ENCODE assay signal across 18 mouse cellular contexts in the genomic region with DNA sequence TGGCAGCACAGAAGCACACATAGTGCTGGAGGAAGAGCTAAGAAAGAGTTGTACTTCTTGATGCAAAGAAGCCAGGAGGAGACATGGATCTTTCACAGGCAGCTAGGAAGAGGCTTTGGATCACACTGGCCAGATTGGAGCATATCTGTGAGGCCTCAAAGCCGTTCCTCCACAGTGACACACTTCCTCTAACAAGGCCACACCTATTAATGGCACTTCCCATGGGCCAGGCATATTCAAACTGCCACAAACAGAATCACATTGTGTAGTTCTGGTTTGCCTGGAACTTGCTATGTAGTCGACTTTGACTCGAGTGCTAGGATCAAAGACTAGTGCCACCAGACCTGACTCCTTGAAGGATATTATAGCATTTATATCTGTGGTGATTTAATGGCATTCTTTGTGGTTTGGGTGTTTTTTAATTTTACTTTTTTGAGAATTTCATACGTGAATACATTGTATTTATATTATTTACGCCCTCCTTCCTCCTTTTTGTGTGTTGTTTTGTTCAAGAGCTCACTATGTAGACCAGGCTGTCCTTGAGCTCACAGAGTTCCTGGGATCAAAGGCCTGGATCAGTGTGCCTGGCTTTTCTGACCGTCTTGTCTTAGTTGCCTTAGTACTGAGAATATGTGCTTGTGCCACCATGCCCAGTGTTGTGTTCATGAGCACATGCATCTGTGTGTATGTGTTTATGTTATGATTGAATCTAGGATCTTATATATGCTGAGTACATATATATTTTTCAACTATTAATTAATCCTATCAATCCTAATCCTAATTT. TPM values are rescaled to one million over a fixed set of nuclear protein-coding genes. Genes with fewer than 3 reads are reported as not detected.
DNase-seq lines count a peak whose midpoint lies in the region; ATAC-seq and TF ChIP-seq lines count a peak whose summit lies in the region.
"Had no signal": no experiment of that assay in that cellular context is flagged by ENCODE, and none has a peak within 500 bp of the region (broad histone marks: within the 10 kb centered on the region; RNA-seq: fewer than 3 reads in every experiment).

No protein-coding gene starts in this region.

- no peak for TF ChIP-seq CTCF in CH12.LX (conservative IDR thresholded peaks at IDR 0.05 in 1 of 2, IDR thresholded peaks at IDR 0.05 in 1 of 2; ENCODE audit: low read depth in 2 of 2, low read length in 2 of 2)
- no peak for TF ChIP-seq CTCF in liver, postnatal 0 days (IDR thresholded peaks at IDR 0.05; ENCODE audit: low read depth)

- no peak for TF ChIP-seq EP300 in CH12.LX (IDR thresholded peaks at IDR 0.05; ENCODE audit: low read length)
- TF ChIP-seq EP300 in liver, postnatal 0 days (IDR thresholded peaks at IDR 0.05; ENCODE audit: low read depth): no peak

- ATAC-seq in hindbrain, embryonic 13.5 days (ENCODE audit: low FRiP score): no peak
- ATAC-seq in hindbrain, embryonic 12.5 days (ENCODE audit: low FRiP score): no peak
- ATAC-seq in intestine, embryonic 15.5 days: no peak
- no peak for ATAC-seq in liver, postnatal 0 days
- ATAC-seq: forebrain, embryonic 13.5 days; hindbrain, postnatal 0 days had no signal

- no peak overlapping the region for H3K4me2 ChIP-seq in hindbrain, embryonic 13.5 days
- no peak overlapping the region for H3K4me2 ChIP-seq in hindbrain, embryonic 12.5 days (replicated peaks)
- H3K4me2 ChIP-seq in CH12.LX (ENCODE audit: insufficient read depth, low read depth, poor library complexity, severe bottlenecking): 0 out of 2 replicates have a peak overlapping the region, but pooled peaks have one; percentile 8
- no peak overlapping the region for H3K4me2 ChIP-seq in intestine, embryonic 15.5 days (replicated peaks)
- no peak overlapping the region for H3K4me2 ChIP-seq in liver, postnatal 0 days (ENCODE audit: low read depth, low read length)
- H3K4me2 ChIP-seq: forebrain, embryonic 13.5 days; limb, embryonic 12.5 days; midbrain, embryonic 12.5 days had no signal

- 85% methylated on average over 6 of the region's 6 CpGs for WGBS in hindbrain, embryonic 13.5 days
- 88% methylated on average over 6 of the region's 6 CpGs for WGBS in hindbrain, embryonic 12.5 days
- 60% methylated on average over 6 of the region's 6 CpGs for WGBS in macrophage (ENCODE audit: missing documents)
- 74% methylated on average over 6 of the region's 6 CpGs for WGBS in intestine, embryonic 15.5 days
- 67% methylated on average over 6 of the region's 6 CpGs for WGBS in liver, postnatal 0 days (ENCODE audit: insufficient replicate concordance)

- dilution Hi-C loops in CH12.LX (cut with MboI; ENCODE audit: extremely low pct_ligation_motif_present, extremely low pct_unique_long_range_greater_than_20kb, low sequenced_read_pairs): no loop called here

- no peaks in the 10 kb centered on the region for H3K27me3 ChIP-seq in hindbrain, embryonic 13.5 days
- H3K27me3 ChIP-seq in hindbrain, embryonic 12.5 days: no peaks in the 10 kb centered on the region
- no peaks in the 10 kb centered on the region for H3K27me3 ChIP-seq in CH12.LX (replicated peaks)
- H3K27me3 ChIP-seq in intestine, embryonic 15.5 days (replicated peaks): no peaks in the 10 kb centered on the region
- H3K27me3 ChIP-seq in liver, postnatal 0 days (ENCODE audit: insufficient read depth, low read length): no peaks in the 10 kb centered on the region
- H3K27me3 ChIP-seq: forebrain, embryonic 13.5 days; limb, embryonic 12.5 days; midbrain, embryonic 12.5 days had no signal

- H3K4me3 ChIP-seq in hindbrain, embryonic 13.5 days: no peak overlapping the region
- no peak overlapping the region for H3K4me3 ChIP-seq in hindbrain, embryonic 12.5 days
- no peak overlapping the region for H3K4me3 ChIP-seq in CH12.LX (replicated peaks in 1 of 3; ENCODE audit: low read depth in 2 of 3, low read length in 2 of 3, poor library complexity in 1 of 3)
- H3K4me3 ChIP-seq in macrophage (ENCODE audit: inconsistent target): no peak overlapping the region
- no peak overlapping the region for H3K4me3 ChIP-seq in intestine, embryonic 15.5 days (replicated peaks)
- no peak overlapping the region for H3K4me3 ChIP-seq in liver, postnatal 0 days (ENCODE audit: low read depth, low read length)
- H3K4me3 ChIP-seq: forebrain, embryonic 13.5 days; limb, embryonic 12.5 days; midbrain, embryonic 12.5 days had no signal

- H3K36me3 ChIP-seq in hindbrain, embryonic 13.5 days: peaks cover 52% of the 10 kb centered on the region
- H3K36me3 ChIP-seq in hindbrain, embryonic 12.5 days: peaks cover 59% of the 10 kb centered on the region
- H3K36me3 ChIP-seq in CH12.LX (replicated peaks in 1 of 2; ENCODE audit: control insufficient read depth in 1 of 2, insufficient read depth in 1 of 2, low read length in 1 of 2) (peaks cover 44 to 62% of the 10 kb centered on the region in 2 experiments), macrophage (ENCODE audit: inconsistent target) (peaks cover 35% of the 10 kb centered on the region)
- peaks cover 34% of the 10 kb centered on the region for H3K36me3 ChIP-seq in intestine, embryonic 15.5 days
- H3K36me3 ChIP-seq in liver, postnatal 0 days (replicated peaks; ENCODE audit: insufficient read depth, low read length): peaks cover 51% of the 10 kb centered on the region

- no peak for TF ChIP-seq RAD21 in CH12.LX (IDR thresholded peaks at IDR 0.05; ENCODE audit: low read depth, low read length)

- TF ChIP-seq POLR2A in CH12.LX (IDR thresholded peaks at IDR 0.05; ENCODE audit: low read depth, low read length): no peak

- intact Hi-C loops in left cerebral cortex, postnatal 14 days (cut with DNase I): no loop called here

- no peaks in the 10 kb centered on the region for H3K9me3 ChIP-seq in hindbrain, embryonic 13.5 days
- H3K9me3 ChIP-seq in hindbrain, embryonic 12.5 days (replicated peaks): no peaks in the 10 kb centered on the region
- H3K9me3 ChIP-seq in CH12.LX (replicated peaks; ENCODE audit: low read length): no peaks in the 10 kb centered on the region
- H3K9me3 ChIP-seq in intestine, embryonic 15.5 days: no peaks in the 10 kb centered on the region
- no peaks in the 10 kb centered on the region for H3K9me3 ChIP-seq in liver, postnatal 0 days (ENCODE audit: low read length)
- H3K9me3 ChIP-seq: forebrain, embryonic 13.5 days; limb, embryonic 12.5 days; midbrain, embryonic 12.5 days had no signal

- H3K27ac ChIP-seq in hindbrain, embryonic 13.5 days: no peak overlapping the region
- H3K27ac ChIP-seq in hindbrain, embryonic 12.5 days: no peak overlapping the region
- H3K27ac ChIP-seq in CH12.LX (ENCODE audit: insufficient read depth, low read depth) (no peak overlapping the region), macrophage (peak overlapping the region; percentile 17)
- no peak overlapping the region for H3K27ac ChIP-seq in intestine, embryonic 15.5 days
- H3K27ac ChIP-seq in liver, postnatal 0 days (ENCODE audit: low read depth): no peak overlapping the region
- H3K27ac ChIP-seq: forebrain, embryonic 13.5 days; hindbrain, postnatal 0 days; limb, embryonic 12.5 days; liver, embryonic 14.5 days; midbrain, embryonic 12.5 days had no signal

- H3K9ac ChIP-seq in hindbrain, embryonic 13.5 days: 0 out of 2 replicates have a peak overlapping the region, but pooled peaks have one; percentile 1
- H3K9ac ChIP-seq in hindbrain, embryonic 12.5 days: no peak overlapping the region
- no peak overlapping the region for H3K9ac ChIP-seq in CH12.LX (ENCODE audit: insufficient read depth, low read depth)
- H3K9ac ChIP-seq in intestine, embryonic 15.5 days: no peak overlapping the region
- no peak overlapping the region for H3K9ac ChIP-seq in liver, postnatal 0 days (replicated peaks)
- H3K9ac ChIP-seq: forebrain, embryonic 13.5 days; limb, embryonic 12.5 days; liver, embryonic 14.5 days; midbrain, embryonic 12.5 days had no signal

- peak; percentile 32 for DNase-seq in CH12.LX (ENCODE audit: extremely low read depth)
- peak; percentile 33 for DNase-seq in ZHBTc4 (ENCODE audit: low read depth, low spot score)
- no peak for DNase-seq in liver, postnatal 0 days
- no peak for DNase-seq in left cerebral cortex, postnatal 14 days (ENCODE audit: low spot score in 2 of 2)
- DNase-seq: cerebellum, adult 2 months; kidney, adult 2 months; layer of hippocampus, postnatal 36 days; right cerebral cortex, adult 18-20 months; thymus, postnatal 14 days had no signal

- H3K4me1 ChIP-seq in hindbrain, embryonic 13.5 days (replicated peaks): peaks cover 33% of the 10 kb centered on the region
- peaks cover 28% of the 10 kb centered on the region for H3K4me1 ChIP-seq in hindbrain, embryonic 12.5 days
- peaks cover 10 to 33% of the 10 kb centered on the region in 2 experiments for H3K4me1 ChIP-seq in CH12.LX (ENCODE audit: control insufficient read depth in 1 of 2, insufficient read depth in 2 of 2)
- H3K4me1 ChIP-seq in intestine, embryonic 15.5 days (replicated peaks): peaks cover 11% of the 10 kb centered on the region; the same call in 1 of the 2 replicates
- H3K4me1 ChIP-seq in liver, postnatal 0 days (ENCODE audit: insufficient read depth): peaks cover 19% of the 10 kb centered on the region

- in situ Hi-C loops in CH12.LX (cut with MboI; ENCODE audit: low pct_ligation_motif_present, low pct_unique_long_range_greater_than_20kb, low sequenced_read_pairs): no loop called here

- H3K79me2 ChIP-seq in CH12.LX (replicated peaks; ENCODE audit: control insufficient read depth, extremely low read depth, insufficient read depth, poor library complexity, severe bottlenecking) (peaks cover 77% of the 10 kb centered on the region), macrophage (ENCODE audit: inconsistent target) (peaks cover 89% of the 10 kb centered on the region)

RNA-seq across cellular contexts. Expression of a gene that starts 4.7 kb away (rescaled TPM):
- polyA plus RNA-seq in hindbrain, embryonic 13.5 days (2015; fragmentation: Nextera tagmentation; extraction: Ambion mirVana): 113 and 114 TPM in 2 replicates
- polyA plus RNA-seq in hindbrain, embryonic 12.5 days (2016; fragmentation: Nextera tagmentation; extraction: Ambion mirVana): 150 and 168 TPM in 2 replicates
- total RNA-seq in CH12.LX (2012; rRNA removed) (33.6 and 41.3 TPM in 2 replicates), CH12.LX (2014; rRNA removed) (48.8 and 54.9 TPM in 2 replicates)
- polyA plus RNA-seq in CH12.LX (2012; ENCODE audit: insufficient read length, low read depth) (66.7 and 74.0 TPM in 2 replicates), macrophage (2018) (27.7 to 69.8 TPM (median 35.6 TPM) in 3 replicates)
- 1,000 to 10,000 TPM in 3 of 26 experiments, 100 to 1,000 TPM in 23; 349 to 1,582 (median 842) TPM for total RNA-seq in macrophage (2018; cell fraction: chromatin; rRNA removed)
- 10 to 100 TPM; 17.2 to 61.8 (median 24.0) TPM for total RNA-seq in macrophage (2018; cell fraction: cytosol; rRNA removed)
- total RNA-seq in macrophage (2018; cell fraction: nucleus; rRNA removed): 1,000 to 10,000 TPM in 1 of 26 experiments, 100 to 1,000 TPM in 25; 300 to 1,177 (median 458) TPM
- 67.0 and 71.5 TPM in 2 replicates for polyA plus RNA-seq in intestine, embryonic 15.5 days (2015; fragmentation: Nextera tagmentation; extraction: Ambion mirVana)
- 12.7 and 16.8 TPM in 2 replicates for polyA plus RNA-seq in liver, postnatal 0 days (2015; fragmentation: Nextera tagmentation; extraction: Ambion mirVana)
- 10 to 100 TPM; 62.7 to 62.8 TPM for total RNA-seq in left cerebral cortex, postnatal 14 days (2021)

RNA-seq across cellular contexts. Expression of a gene that starts 32.7 kb away (rescaled TPM):
- polyA plus RNA-seq in hindbrain, embryonic 13.5 days (2015; fragmentation: Nextera tagmentation; extraction: Ambion mirVana): 0.78 and 1.7 TPM in 2 replicates
- polyA plus RNA-seq in hindbrain, embryonic 12.5 days (2016; fragmentation: Nextera tagmentation; extraction: Ambion mirVana): 1.4 and 2.1 TPM in 2 replicates
- total RNA-seq in CH12.LX (2012; rRNA removed) (not detected in 2 replicates), CH12.LX (2014; rRNA removed) (not detected in 2 replicates)
- polyA plus RNA-seq in CH12.LX (2012; ENCODE audit: insufficient read length, low read depth) (not detected in 2 replicates), macrophage (2018) (not detected in 3 replicates)
- under 1 TPM in 2 of 26 experiments, not detected in 24; 0.16 to 0.47 TPM for total RNA-seq in macrophage (2018; cell fraction: chromatin; rRNA removed)
- total RNA-seq in macrophage (2018; cell fraction: cytosol; rRNA removed): not detected
- not detected for total RNA-seq in macrophage (2018; cell fraction: nucleus; rRNA removed)
- 0.44 and 0.57 TPM in 2 replicates for polyA plus RNA-seq in intestine, embryonic 15.5 days (2015; fragmentation: Nextera tagmentation; extraction: Ambion mirVana)
- 0.06 TPM in 1 of 2 replicates, not detected in the other for polyA plus RNA-seq in liver, postnatal 0 days (2015; fragmentation: Nextera tagmentation; extraction: Ambion mirVana)
- under 1 TPM; 0.18 to 0.55 TPM for total RNA-seq in left cerebral cortex, postnatal 14 days (2021)

Comparison
In these comparisons a context has a peak if more than half of its experiments do, and no peak if none do; other contexts are left out.
1. DNase-seq: peak in CH12.LX (single experiment) and ZHBTc4 (single experiment); none in liver, postnatal 0 days (single experiment) and left cerebral cortex, postnatal 14 days (0 of 2).